Mouse (Mus musculus): Measurements from ENCODE around the gene Tex30.

Gene Tex30

DNA sequence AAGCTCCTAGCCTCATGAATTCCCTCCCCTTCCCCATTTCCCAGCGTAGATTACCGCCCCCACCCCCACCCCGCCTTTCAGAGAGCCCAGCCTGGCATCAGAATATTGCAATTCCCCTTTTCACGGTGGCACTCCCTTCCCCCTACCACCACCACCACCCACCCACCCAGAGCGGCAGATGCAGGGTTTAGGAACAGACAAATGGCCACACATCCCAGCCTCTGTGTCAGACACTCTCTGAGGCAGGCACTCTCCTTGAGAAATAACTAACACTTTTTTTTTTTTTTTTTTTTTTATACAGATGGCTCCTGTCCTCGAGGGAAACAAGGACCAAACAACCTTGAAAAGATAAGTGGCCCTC is 59.7 kb downstream of the Tex30 start:
- no peak for DNase-seq (ENCODE audit: low read depth, low spot score)

DNA sequence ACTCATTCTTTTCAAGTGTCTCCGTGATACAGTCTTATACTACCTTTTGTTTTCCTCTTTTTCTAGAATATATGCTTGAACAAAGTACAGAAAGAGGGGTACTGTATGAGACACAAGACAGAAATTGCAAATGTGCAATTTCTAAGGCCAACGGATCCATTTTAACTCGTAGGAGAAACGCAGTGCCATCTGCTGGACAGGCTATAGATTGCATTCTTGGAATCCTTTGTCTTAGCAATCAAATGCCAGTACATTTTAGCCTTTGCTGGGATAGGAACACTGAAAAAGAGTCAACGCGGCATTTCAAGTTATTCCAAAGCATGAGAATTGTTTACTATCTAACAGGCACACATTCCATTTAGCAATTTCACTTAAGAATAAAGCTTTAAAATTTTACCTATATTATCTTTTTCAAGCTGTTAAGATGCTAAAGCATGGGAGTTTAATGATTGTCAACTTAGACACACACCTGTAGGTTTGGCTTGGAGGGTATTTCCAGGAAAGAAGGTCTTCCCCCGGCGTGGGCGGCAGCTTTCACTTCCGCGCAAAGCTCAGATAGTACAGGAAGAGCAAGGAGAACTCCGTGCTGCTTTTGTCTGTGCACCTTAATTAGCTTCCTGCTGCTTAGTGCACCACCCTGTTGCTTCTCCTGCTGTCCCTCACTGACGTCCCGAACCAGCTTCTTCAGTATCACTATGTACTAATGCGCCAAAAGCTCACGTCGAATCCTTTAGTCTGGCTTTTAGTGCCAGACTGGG is 60.3 kb downstream of the Tex30 start:
- peak; percentile 65 for DNase-seq (ENCODE audit: low read depth, low spot score)

All from R1 (cell line).